Mouse (Mus musculus): Measurements from ENCODE around the gene Smyd3. TPM values are rescaled to one million over a fixed set of nuclear protein-coding genes. Genes with fewer than 3 reads are reported as not detected.

The Smyd3 gene
- polyA plus RNA-seq, 1 experiment from 2014 or later: 11.3 TPM

DNA sequence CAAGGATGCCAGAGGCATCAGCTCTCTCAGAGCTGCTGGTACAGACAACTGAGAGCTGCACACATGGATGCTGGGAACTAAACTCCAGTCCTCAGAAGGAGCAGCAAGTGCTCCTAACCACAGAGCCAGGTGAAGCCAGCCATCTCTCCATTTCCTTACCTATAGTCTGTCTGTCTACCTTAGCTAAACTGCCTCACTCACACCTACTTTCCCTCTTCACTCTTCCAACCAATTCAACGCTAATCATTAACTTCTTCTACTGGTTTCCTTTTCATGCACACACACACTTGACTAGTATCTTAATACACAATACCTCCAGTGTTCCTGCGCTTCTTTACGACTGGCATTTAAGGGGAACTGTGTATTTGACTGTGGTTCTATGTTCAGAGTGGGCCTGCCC is 22.0 kb upstream of the Smyd3 start:
- Histone ChIP-seq H3K36me3 (ENCODE audit: control insufficient read depth, insufficient read depth) (peaks cover 25% of the 10 kb centered on the region), H3K9ac (ENCODE audit: low read depth, low read length) (no peak overlapping the region), H3K9me3 (ENCODE audit: control insufficient read depth) (no peaks in the 10 kb centered on the region), H3K4me3 (ENCODE audit: low read depth, low read length) (no peak overlapping the region), H3K4me1 (replicated peaks; ENCODE audit: control insufficient read depth, insufficient read depth, low read length) (0 out of 2 replicates have a peak, but pooled peaks cover under 1% of the 10 kb centered on the region), H3K4me2 (replicated peaks; ENCODE audit: low read depth) (no peak overlapping the region), H3K27ac (ENCODE audit: low read depth, low read length) (no peak overlapping the region), H3K27me3 (replicated peaks; ENCODE audit: control insufficient read depth, insufficient read depth, low read length) (no peaks in the 10 kb centered on the region)
- 39% methylated on average over 3 of the region's 3 CpGs for WGBS
- ATAC-seq: peak; percentile 90
- no peak for TF ChIP-seq CTCF (IDR thresholded peaks at IDR 0.05; ENCODE audit: low read depth)

DNA sequence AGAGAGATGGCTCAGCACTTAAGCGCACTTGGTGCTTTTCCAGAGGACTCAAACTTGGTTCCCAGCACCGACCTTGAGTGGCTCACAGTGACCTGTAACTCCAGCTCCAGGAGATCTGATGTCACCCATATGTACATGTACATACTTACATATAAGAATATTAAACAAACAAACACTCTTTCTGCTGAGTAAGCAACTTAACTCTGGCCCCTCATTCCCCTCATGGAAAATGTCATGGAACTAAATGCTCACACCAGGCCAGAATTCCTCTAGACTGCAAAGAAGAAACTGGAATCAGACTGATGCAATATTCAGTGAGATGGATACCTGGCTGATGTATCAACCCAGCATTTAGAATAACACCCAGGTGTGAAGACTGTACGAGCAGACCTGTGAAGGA is 21.2 kb upstream of the Smyd3 start:
- WGBS: 95% methylated on average over 3 of the region's 3 CpGs
- no peak for TF ChIP-seq CTCF (IDR thresholded peaks at IDR 0.05; ENCODE audit: low read depth)

DNA sequence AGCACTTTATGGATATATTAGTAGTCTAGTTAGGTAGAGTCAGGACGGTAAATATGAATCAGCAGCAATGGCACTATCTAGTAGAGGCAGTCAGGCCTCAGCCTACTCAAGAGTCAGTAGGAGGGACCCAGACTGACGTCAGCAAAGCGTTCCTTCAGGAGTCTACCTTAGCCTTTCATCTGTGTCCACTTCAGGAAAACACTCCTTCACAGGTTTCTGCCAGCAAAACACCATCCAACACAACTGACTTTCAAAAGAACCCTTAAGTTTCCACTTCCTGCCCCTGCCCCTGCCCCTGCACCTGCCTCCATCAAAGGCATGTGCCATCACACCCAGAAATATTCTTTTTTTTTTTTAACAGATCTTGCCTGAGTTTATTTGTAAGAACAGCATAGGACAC is 2.1 kb upstream of the Smyd3 start:
- Histone ChIP-seq H3K27me3 (replicated peaks; ENCODE audit: control insufficient read depth, insufficient read depth, low read length) (no peaks in the 10 kb centered on the region), H3K9ac (ENCODE audit: low read depth, low read length) (no peak overlapping the region), H3K4me1 (replicated peaks; ENCODE audit: control insufficient read depth, insufficient read depth, low read length) (0 out of 2 replicates have a peak, but pooled peaks cover 3% of the 10 kb centered on the region), H3K4me3 (ENCODE audit: low read depth, low read length) (no peak overlapping the region), H3K9me3 (ENCODE audit: control insufficient read depth) (no peaks in the 10 kb centered on the region), H3K27ac (ENCODE audit: low read depth, low read length) (no peak overlapping the region), H3K4me2 (replicated peaks; ENCODE audit: low read depth) (no peak overlapping the region), H3K36me3 (ENCODE audit: control insufficient read depth, insufficient read depth) (no peaks in the 10 kb centered on the region)
- TF ChIP-seq CTCF (IDR thresholded peaks at IDR 0.05; ENCODE audit: low read depth): no peak
- no peak for ATAC-seq
- WGBS: 80% methylated on average over 3 of the region's 3 CpGs

More for the DNA sequence above, 21.2 kb upstream of the Smyd3 start:
- H3K4me3 ChIP-seq (ENCODE audit: low read depth, low read length): no peak overlapping the region
- no peak for ATAC-seq
- H3K27ac ChIP-seq (ENCODE audit: low read depth, low read length): no peak overlapping the region
- no peaks in the 10 kb centered on the region for H3K27me3 ChIP-seq (replicated peaks; ENCODE audit: control insufficient read depth, insufficient read depth, low read length)
- H3K36me3 ChIP-seq (ENCODE audit: control insufficient read depth, insufficient read depth): peaks cover 27% of the 10 kb centered on the region
- H3K9me3 ChIP-seq (ENCODE audit: control insufficient read depth): no peaks in the 10 kb centered on the region
- no peak overlapping the region for H3K4me2 ChIP-seq (replicated peaks; ENCODE audit: low read depth)
- no peaks in the 10 kb centered on the region for H3K4me1 ChIP-seq (replicated peaks; ENCODE audit: control insufficient read depth, insufficient read depth, low read length)
- no peak overlapping the region for H3K9ac ChIP-seq (ENCODE audit: low read depth, low read length)

DNA sequence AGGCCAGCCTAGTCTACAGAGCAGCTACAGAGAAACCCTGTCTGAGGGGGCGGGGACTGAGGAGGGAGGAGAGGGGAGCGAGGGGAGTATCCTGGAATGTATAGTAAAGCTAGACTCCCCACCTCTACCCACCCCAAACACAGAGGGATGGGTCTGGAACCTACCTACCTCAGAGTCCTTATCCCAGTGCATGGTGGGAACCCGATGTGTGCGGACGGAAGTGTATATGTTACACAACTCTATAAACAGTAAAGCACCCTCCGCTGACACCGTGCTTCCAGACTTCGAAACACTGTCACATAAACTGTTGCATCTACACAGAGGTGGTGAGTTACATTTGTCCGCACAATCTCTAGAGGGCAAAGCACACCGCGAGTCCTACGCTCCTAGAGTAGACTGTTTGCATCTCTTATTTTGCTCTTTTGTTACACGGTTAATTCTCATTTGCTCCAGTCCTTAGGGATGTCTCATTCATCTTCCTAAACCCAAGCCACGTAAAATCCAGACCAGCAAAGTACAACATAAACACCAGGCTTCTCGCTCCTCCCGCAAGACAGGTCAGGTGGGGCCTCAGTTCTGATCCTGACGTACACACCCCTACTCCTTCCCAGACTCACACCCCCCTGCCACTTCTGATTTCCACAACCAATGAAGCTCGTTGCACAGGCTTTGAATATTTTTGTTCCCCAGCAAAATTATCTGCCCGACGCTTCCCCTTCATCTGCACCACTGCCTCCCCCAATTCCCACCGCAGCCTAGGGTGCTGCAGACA is 714 bp downstream of the Smyd3 start:
- 0 out of 2 replicates have a peak, but pooled peaks cover 3% of the 10 kb centered on the region for H3K4me1 ChIP-seq (replicated peaks; ENCODE audit: control insufficient read depth, insufficient read depth, low read length)
- H3K4me3 ChIP-seq (ENCODE audit: low read depth, low read length): peak overlapping the region; percentile 81
- H3K4me2 ChIP-seq (replicated peaks; ENCODE audit: low read depth): peak overlapping the region; percentile 100
- no peaks in the 10 kb centered on the region for H3K36me3 ChIP-seq (ENCODE audit: control insufficient read depth, insufficient read depth)
- H3K9me3 ChIP-seq (ENCODE audit: control insufficient read depth): no peaks in the 10 kb centered on the region
- no peaks in the 10 kb centered on the region for H3K27me3 ChIP-seq (replicated peaks; ENCODE audit: control insufficient read depth, insufficient read depth, low read length)
- WGBS: under 1% methylated on average over 21 of the region's 21 CpGs
- peak overlapping the region; percentile 50; the same call in 1 of the 2 replicates for H3K27ac ChIP-seq (ENCODE audit: low read depth, low read length)
- TF ChIP-seq CTCF (IDR thresholded peaks at IDR 0.05; ENCODE audit: low read depth): no peak
- ATAC-seq: peak; percentile 61
- peak overlapping the region; percentile 62 for H3K9ac ChIP-seq (ENCODE audit: low read depth, low read length)

- no peak for TF ChIP-seq CTCF (IDR thresholded peaks at IDR 0.05; ENCODE audit: low read depth)
- ATAC-seq: no peak
- Histone ChIP-seq H3K27ac (ENCODE audit: low read depth, low read length) (no peak overlapping the region), H3K9ac (ENCODE audit: low read depth, low read length) (no peak overlapping the region), H3K27me3 (replicated peaks; ENCODE audit: control insufficient read depth, insufficient read depth, low read length) (no peaks in the 10 kb centered on the region), H3K4me3 (ENCODE audit: low read depth, low read length) (no peak overlapping the region), H3K4me2 (replicated peaks; ENCODE audit: low read depth) (no peak overlapping the region), H3K36me3 (ENCODE audit: control insufficient read depth, insufficient read depth) (no peaks in the 10 kb centered on the region; the same call in 1 of the 2 replicates), H3K9me3 (ENCODE audit: control insufficient read depth) (no peaks in the 10 kb centered on the region), H3K4me1 (replicated peaks; ENCODE audit: control insufficient read depth, insufficient read depth, low read length) (0 out of 2 replicates have a peak, but pooled peaks cover 3% of the 10 kb centered on the region)
- 76% methylated on average over 7 of the region's 7 CpGs for WGBS
Measured at GRCm38 (mm10) chr1:179511895-179512294, 5.9 kb downstream of the Smyd3 start.

GRCm38 (mm10) chr1:179510546-179511340 is 7.1 kb downstream of the Smyd3 start:
- H3K27ac ChIP-seq (ENCODE audit: low read depth, low read length): no peak overlapping the region
- 83% methylated on average over 13 of the region's 13 CpGs for WGBS
- TF ChIP-seq CTCF (IDR thresholded peaks at IDR 0.05; ENCODE audit: low read depth): no peak
- no peak overlapping the region for H3K4me3 ChIP-seq (ENCODE audit: low read depth, low read length)
- no peaks in the 10 kb centered on the region; the same call in 1 of the 2 replicates for H3K36me3 ChIP-seq (ENCODE audit: control insufficient read depth, insufficient read depth)
- no peak overlapping the region for H3K4me2 ChIP-seq (replicated peaks; ENCODE audit: low read depth)
- H3K9ac ChIP-seq (ENCODE audit: low read depth, low read length): no peak overlapping the region
- H3K27me3 ChIP-seq (replicated peaks; ENCODE audit: control insufficient read depth, insufficient read depth, low read length): no peaks in the 10 kb centered on the region
- no peaks in the 10 kb centered on the region for H3K4me1 ChIP-seq (replicated peaks; ENCODE audit: control insufficient read depth, insufficient read depth, low read length)
- H3K9me3 ChIP-seq (ENCODE audit: control insufficient read depth): no peaks in the 10 kb centered on the region
- no peak for ATAC-seq

Data from intestine, postnatal 0 days (tissue).